Mouse (Mus musculus) liver, adult 2 months (tissue): Measurements from ENCODE around the gene Pgbd1.
A peak's percentile ranks its signal among the peaks of the same experiment; 100 is the strongest.
"Not testable (repeated sequence)": the region's sequence is repeated elsewhere in the genome, so short reads cannot be mapped to it uniquely, and the experiment has no call there.

Experiments used
- CTCF ChIP-seq: fragments of 200-500 bp; IDR thresholded peaks from 2 replicates; pipeline ENCODE4 v1.5.1; 2011; ENCODE audit warnings: low read depth, low read length, control low read depth
- POLR2A ChIP-seq: fragments of 200-500 bp; IDR thresholded peaks from 2 replicates; pipeline ENCODE4 v1.6.1; 2011; ENCODE audit warnings: low read length, control low read depth; ENCODE audit not compliant: insufficient read depth; ENCODE audit errors: extremely low read depth

- TF ChIP-seq CTCF = 0 out of 2 replicates have a peak, but pooled peaks have one; percentile 2
- TF ChIP-seq POLR2A = not testable (repeated sequence)
Observed at GRCm38 (mm10) chr13:21478759-21479670, 38.2 kb upstream of the Pgbd1 start, which contains the start of the genes Zkscan4 and Gm10065.
